Mouse (Mus musculus) hindbrain, embryonic 15.5 days (tissue): ENCODE data around the gene Btbd11. TPM values are rescaled to one million over a fixed set of nuclear protein-coding genes. Genes with fewer than 3 reads are reported as not detected.
"Not testable (repeated sequence)": the region's sequence is repeated elsewhere in the genome, so short reads cannot be mapped to it uniquely, and the experiment has no call there.

Source experiments
- ATAC-seq: fragments of 200-750 bp; cut with Nextera tagmentation; 2 replicates; pipeline ENCODE4 v1.8.0; 2017; ENCODE audit warnings: low read depth, moderate number of reproducible peaks, moderate TSS enrichment; ENCODE audit not compliant: low FRiP score
- H3K27ac ChIP-seq: fragments of 300-500 bp; sonication (generic); replicated peaks from 2 replicates; pipeline ENCODE4 v1.5.1; 2015; ENCODE audit warnings: mild to moderate bottlenecking, inconsistent platforms
- H3K27me3 ChIP-seq: fragments of 300-500 bp; sonication (generic); 2 replicates; pipeline ENCODE4 v1.6.1; 2015; ENCODE audit warnings: control low read depth, inconsistent platforms
- H3K36me3 ChIP-seq: fragments of 300-500 bp; sonication (generic); 2 replicates; pipeline ENCODE4 v1.6.1; 2015; ENCODE audit warnings: control low read depth, inconsistent platforms
- H3K4me1 ChIP-seq: fragments of 300-500 bp; sonication (generic); replicated peaks from 2 replicates; pipeline ENCODE4 v1.6.1; 2015; ENCODE audit warnings: control low read depth, inconsistent platforms
- H3K4me2 ChIP-seq: fragments of 300-500 bp; sonication (generic); 2 replicates; pipeline ENCODE4 v1.6.1; 2015; ENCODE audit warnings: moderate library complexity, mild to moderate bottlenecking, inconsistent platforms
- H3K4me3 ChIP-seq: fragments of 300-500 bp; sonication (generic); 2 replicates; pipeline ENCODE4 v1.5.1; 2015; ENCODE audit warnings: mild to moderate bottlenecking, inconsistent platforms
- H3K9ac ChIP-seq: fragments of 300-500 bp; sonication (generic); 2 replicates; pipeline ENCODE4 v1.6.1; 2015; ENCODE audit warnings: inconsistent platforms
- H3K9me3 ChIP-seq: fragments of 300-500 bp; sonication (generic); 2 replicates; pipeline ENCODE4 v1.6.1; 2016; ENCODE audit warnings: control low read depth, inconsistent platforms
- WGBS: fragments of 180-500 bp; shearing (Covaris S2); methylation state at CpG from one replicate; pipeline ENCODE4 v1.1.7; 2015; 5-methylcytosine and 5-hydroxymethylcytosine counted together
- polyA plus RNA-seq: library from polyadenylated mRNA; unstranded; fragments of >200 nt; fragmentation: Nextera tagmentation; extraction: Ambion mirVana; gene quantifications from 2 replicates; pipeline ENCODE4 v1.2.1, GENCODE M21; 2015

Gene Btbd11
- polyA plus RNA-seq, 1 experiment from 2014 or later = 26.9 TPM

DNA sequence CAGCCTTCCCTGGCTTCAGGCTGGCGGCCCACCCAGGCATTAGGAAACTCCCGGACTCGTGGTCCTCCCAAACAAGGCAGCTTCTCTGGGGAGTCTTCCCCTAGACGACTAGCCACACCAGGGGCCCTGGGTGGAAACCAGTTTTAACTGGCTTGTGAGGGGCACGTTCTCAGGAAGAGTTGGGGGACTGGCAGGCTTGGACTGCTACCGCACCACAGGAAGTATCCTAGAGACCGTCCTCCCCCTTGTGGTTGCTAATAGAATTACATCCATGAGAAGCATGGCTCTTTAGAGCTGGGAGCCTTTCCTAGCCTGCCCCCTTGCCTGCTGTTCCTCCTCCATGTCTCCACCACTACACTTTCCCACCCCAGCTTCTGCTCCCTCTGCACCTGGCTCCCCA, 265.1 kb downstream of the Btbd11 start:
- Histone ChIP-seq H3K36me3 (peaks cover 6% of the 10 kb centered on the region; the same call in 1 of the 2 replicates), H3K4me1 (peaks cover 8% of the 10 kb centered on the region), H3K9ac (no peak overlapping the region), H3K27me3 (no peaks in the 10 kb centered on the region), H3K9me3 (no peaks in the 10 kb centered on the region), H3K27ac (no peak overlapping the region), H3K4me3 (no peak overlapping the region), H3K4me2 (no peak overlapping the region)
- ATAC-seq = peak; percentile 72
- WGBS = 29% methylated on average over 7 of the region's 7 CpGs

DNA sequence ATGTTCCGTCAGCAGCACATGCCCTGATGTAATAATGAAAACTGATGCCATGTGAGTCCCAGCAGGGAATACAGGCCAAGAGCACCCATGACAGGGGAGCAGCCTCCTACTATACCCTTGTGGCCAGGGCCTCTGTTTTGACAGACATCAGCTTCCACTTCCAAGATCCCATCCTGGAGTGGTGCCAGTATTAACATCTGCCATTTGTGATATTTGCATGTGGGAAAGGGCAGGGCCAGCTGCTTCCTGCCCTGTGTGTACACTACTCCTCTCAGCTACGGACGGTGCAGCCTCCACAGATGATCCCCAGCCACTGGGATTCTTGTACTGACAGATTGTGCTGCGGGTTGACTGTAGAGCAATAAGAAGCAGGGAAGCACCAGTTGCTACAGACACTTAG, 269.3 kb downstream of the Btbd11 start:
- H3K36me3 ChIP-seq = 0 out of 2 replicates have a peak, but pooled peaks cover 6% of the 10 kb centered on the region
- H3K4me3 ChIP-seq = no peak overlapping the region
- 46% methylated on average over 4 of the region's 4 CpGs for WGBS
- H3K27me3 ChIP-seq = no peaks in the 10 kb centered on the region
- no peak overlapping the region for H3K27ac ChIP-seq
- peak; percentile 29; the same call in 1 of the 2 replicates for ATAC-seq
- H3K4me1 ChIP-seq = peaks cover 8% of the 10 kb centered on the region
- H3K4me2 ChIP-seq = no peak overlapping the region
- H3K9me3 ChIP-seq = no peaks in the 10 kb centered on the region
- H3K9ac ChIP-seq = no peak overlapping the region

DNA sequence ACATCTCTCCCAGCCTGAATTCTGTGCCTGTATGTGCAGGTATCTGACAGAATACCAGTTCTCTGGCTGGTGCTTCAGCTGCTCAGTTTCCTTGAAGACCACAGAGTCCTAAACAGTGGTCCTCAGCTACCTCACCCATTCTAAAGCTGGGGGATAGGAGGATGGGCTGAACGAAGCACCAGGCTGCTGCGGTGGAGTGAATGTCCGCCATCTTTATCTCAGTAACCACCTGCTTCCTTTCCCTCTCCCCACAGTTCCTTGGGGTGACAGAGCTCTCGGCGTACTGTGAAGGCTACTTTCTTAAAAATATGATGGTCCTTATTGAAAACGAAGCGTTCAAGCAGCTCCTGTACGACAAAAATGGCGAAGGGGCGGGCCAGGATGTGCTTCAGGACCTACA, 271.3 kb downstream of the Btbd11 start:
- Histone ChIP-seq H3K4me3 (no peak overlapping the region), H3K4me2 (no peak overlapping the region), H3K9me3 (no peaks in the 10 kb centered on the region), H3K4me1 (peaks cover 8% of the 10 kb centered on the region), H3K27ac (no peak overlapping the region), H3K27me3 (no peaks in the 10 kb centered on the region), H3K9ac (no peak overlapping the region), H3K36me3 (0 out of 2 replicates have a peak, but pooled peaks cover 8% of the 10 kb centered on the region)
- WGBS = 93% methylated on average over 10 of the region's 10 CpGs
- no peak for ATAC-seq

DNA sequence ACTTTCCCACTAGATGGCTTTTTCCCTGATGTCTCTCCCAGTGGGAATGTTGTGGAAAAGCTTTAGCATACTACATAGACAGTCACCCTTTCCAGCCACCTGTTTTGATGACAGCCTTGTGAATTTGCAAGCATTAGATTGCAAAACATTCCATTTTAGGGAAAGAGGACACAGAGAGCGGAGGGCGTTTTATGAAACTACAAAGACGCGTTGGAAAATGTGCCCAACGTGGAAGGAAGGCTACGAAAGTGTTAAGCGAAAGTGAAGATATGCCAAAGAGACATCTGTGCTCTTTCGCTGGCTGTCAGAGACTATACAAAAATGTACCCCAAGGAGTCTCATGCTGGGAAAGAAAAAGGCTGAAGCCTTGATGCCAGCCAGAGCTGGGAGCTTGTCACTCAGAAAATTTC, 286.9 kb downstream of the Btbd11 start:
- Histone ChIP-seq H3K27ac (no peak overlapping the region), H3K4me3 (no peak overlapping the region), H3K27me3 (no peaks in the 10 kb centered on the region), H3K4me2 (no peak overlapping the region), H3K4me1 (no peaks in the 10 kb centered on the region), H3K9ac (no peak overlapping the region), H3K9me3 (0 out of 2 replicates have a peak, but pooled peaks cover 8% of the 10 kb centered on the region), H3K36me3 (no peaks in the 10 kb centered on the region)
- WGBS = 82% methylated on average over 8 of the region's 8 CpGs
- ATAC-seq = no peak

DNA sequence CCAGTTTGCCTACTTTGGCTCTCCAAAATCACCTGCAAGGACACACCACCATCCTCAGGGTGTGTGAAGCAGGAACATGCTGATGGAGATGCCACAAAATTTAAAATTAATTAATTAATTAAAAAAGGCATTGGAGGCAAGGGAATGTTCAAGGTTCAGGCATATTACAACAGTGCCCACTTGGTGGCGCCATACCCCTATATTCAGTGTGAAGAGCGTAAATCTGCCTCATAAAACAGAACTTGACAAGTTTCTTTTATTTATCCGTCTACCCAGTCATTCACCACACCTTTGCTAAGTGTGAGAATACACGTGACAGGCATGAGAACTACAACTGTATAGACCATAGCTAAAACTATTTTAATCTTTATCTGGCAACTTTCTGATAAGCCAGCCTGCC, 292.0 kb downstream of the Btbd11 start:
- WGBS = 24% methylated on average over 4 of the region's 4 CpGs
- ATAC-seq = no peak

DNA sequence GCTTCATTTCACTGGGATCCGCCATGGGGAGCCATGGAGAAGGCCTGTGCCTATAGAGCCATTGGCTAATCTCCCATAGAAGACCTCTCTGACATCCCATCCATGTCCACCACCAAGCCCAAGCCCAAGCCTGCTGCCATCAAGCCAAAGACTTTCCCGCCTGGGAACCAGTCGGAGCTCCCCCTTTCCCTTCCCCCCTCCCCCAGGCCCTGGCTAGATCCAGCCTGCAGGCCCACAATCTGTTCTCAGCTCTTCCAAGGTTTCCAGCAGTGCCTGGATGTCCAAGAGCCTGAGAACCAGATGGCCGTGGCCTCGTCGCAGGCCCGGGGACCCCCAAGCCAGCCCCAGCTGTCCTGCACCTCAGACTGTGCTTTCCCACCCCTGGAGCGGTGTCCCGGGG, 295.8 kb downstream of the Btbd11 start:
- 87% methylated on average over 9 of the region's 9 CpGs for WGBS
- no peaks in the 10 kb centered on the region for H3K9me3 ChIP-seq
- ATAC-seq = no peak

More for the DNA sequence above, 292.0 kb downstream of the Btbd11 start:
- H3K9me3 ChIP-seq = no peaks in the 10 kb centered on the region
- no peak overlapping the region for H3K9ac ChIP-seq
- H3K27me3 ChIP-seq = no peaks in the 10 kb centered on the region
- H3K4me1 ChIP-seq = no peaks in the 10 kb centered on the region
- no peak overlapping the region for H3K27ac ChIP-seq
- H3K4me3 ChIP-seq = no peak overlapping the region
- H3K4me2 ChIP-seq = no peak overlapping the region
- no peaks in the 10 kb centered on the region for H3K36me3 ChIP-seq

DNA sequence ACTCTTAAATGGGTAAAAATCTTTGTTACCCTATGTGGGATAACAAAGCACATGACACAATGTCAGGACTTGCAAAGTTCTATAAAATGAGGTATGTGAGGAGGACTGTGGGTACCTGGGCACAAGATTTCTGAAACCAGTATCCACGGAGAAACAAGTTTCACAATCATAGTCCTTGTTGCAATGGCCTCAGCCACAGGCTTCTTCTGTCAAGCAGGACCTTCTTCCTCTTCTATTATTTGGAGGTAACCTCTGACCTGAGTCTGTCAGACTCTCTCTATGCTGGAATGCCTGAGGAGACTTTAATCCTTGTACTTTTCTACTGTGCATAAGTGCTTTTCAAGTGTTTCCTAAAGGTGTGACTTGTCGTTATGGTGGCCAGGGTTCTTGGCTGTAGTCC, 307.8 kb downstream of the Btbd11 start:
- not testable (repeated sequence) for ATAC-seq, H3K36me3 ChIP-seq, H3K4me1 ChIP-seq, H3K27me3 ChIP-seq, H3K27ac ChIP-seq, H3K9me3 ChIP-seq, H3K9ac ChIP-seq, H3K4me3 ChIP-seq, H3K4me2 ChIP-seq
- 72% methylated on average over 2 of the region's 2 CpGs for WGBS

More for the DNA sequence above, 295.8 kb downstream of the Btbd11 start:
- no peak overlapping the region for H3K4me3 ChIP-seq
- H3K4me2 ChIP-seq = no peak overlapping the region
- no peaks in the 10 kb centered on the region for H3K4me1 ChIP-seq
- no peaks in the 10 kb centered on the region for H3K36me3 ChIP-seq
- H3K27ac ChIP-seq = no peak overlapping the region
- H3K27me3 ChIP-seq = no peaks in the 10 kb centered on the region
- no peak overlapping the region for H3K9ac ChIP-seq

DNA sequence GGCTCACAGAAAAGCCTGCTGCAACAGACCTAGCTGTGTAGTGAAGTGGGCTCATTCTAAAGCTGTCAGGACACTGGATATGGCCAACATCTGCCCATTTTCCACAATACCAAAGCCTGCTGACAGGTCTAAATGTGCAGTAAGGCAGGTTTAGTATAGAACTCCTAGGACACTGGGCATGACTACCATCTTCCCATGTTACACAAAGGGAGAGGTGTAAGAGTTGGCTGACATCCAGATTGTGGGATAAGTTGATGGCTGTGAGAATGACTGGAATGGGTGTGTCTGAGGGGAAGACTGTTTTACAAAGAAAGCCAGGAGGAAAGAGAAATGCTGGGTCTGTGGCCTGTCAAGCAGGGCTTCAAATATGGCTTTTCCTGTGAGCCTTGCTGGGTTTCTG, 313.1 kb downstream of the Btbd11 start:
- no peak overlapping the region for H3K9ac ChIP-seq
- H3K9me3 ChIP-seq = no peaks in the 10 kb centered on the region
- H3K4me3 ChIP-seq = no peak overlapping the region
- no peaks in the 10 kb centered on the region for H3K27me3 ChIP-seq
- no peak overlapping the region for H3K4me2 ChIP-seq
- no peak for ATAC-seq
- no peaks in the 10 kb centered on the region for H3K36me3 ChIP-seq
- H3K27ac ChIP-seq = no peak overlapping the region
- H3K4me1 ChIP-seq = no peaks in the 10 kb centered on the region

DNA sequence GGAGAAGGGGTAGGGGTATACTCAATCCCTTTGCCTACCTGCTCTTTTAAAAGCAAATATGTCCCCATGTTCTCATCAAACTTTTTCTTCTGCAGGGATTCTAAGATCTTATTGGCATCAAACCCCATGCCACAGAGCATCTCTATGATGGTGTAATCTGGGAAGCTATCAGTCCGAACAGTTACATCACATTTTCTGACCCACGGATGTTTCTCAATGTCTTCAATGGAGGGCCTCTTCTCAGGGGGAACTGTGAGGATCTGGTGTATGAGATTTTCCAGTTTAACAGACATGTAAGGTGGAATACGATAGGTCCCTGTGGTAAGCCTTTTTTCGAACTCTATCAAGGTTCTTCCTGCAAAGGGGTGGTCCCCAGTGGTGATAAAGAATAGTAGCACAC, 323.2 kb downstream of the Btbd11 start:
- whole genome bisulfite sequencing = 94% methylated on average over 4 of the region's 4 CpGs

More for the DNA sequence above, 323.2 kb downstream of the Btbd11 start:
- not testable (repeated sequence) for ATAC-seq, H3K36me3 ChIP-seq, H3K9ac ChIP-seq, H3K4me1 ChIP-seq, H3K27ac ChIP-seq, H3K4me2 ChIP-seq, H3K27me3 ChIP-seq, H3K4me3 ChIP-seq, H3K9me3 ChIP-seq

Other genes with a start within 250 kb of the Btbd11 start
- 36.0 and 36.7 TPM in 2 replicates for gene Cry1, start 201.8 kb upstream of the Btbd11 start, polyA plus RNA-seq